Mouse (Mus musculus): ENCODE data around the gene Atp5s.
A peak's percentile ranks its signal among the peaks of the same experiment; 100 is the strongest.

The Atp5s gene

DNA sequence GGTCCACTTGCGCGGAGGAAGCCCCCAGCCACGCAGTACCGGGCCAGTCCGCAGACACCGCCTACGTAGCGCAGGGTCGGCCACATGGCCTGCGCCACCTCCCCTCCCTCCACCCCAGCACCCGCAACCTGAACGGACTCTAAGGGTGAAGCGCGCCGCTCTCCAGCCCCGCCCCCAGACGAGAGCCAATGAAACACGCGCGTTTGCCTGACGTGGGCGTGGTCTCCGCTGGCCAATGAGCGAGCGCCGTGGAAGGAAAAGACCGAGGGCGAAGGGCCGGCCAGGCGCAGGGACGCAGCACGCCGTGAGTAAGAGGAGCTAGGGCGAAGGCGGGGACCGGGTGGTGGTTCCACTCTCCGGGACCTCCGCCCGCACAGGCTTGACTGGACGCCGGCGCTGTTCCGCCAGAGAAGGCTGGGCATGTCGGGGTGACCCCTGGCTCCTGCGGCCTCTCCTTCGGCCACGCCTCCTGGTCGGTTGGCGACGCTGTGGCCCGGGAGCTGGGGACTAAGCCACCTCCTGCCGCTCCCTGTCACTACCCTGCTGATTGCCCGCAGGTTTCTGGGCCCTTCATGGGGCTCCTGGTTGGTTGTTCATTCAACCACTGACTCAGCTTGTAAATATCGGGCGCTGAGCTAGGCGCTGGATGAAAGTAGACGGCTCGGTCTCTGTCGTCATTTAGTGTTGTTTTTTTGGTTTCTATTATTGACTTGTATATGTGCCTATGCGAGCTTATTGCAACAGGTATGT, at the start of gene Atp5s, which contains the start of gene L2hgdh:
TSS of gene Atp5s (plus strand) at position 240 of the 750 bp plus-strand sequence.
TSS of gene L2hgdh (minus strand) at position 163 of the 750 bp plus-strand sequence.
- peak; percentile 83 for DNase-seq (ENCODE audit: low read depth, low spot score)

- no peak for DNase-seq (ENCODE audit: low read depth, low spot score)
Measured at GRCm38 (mm10) chr12:69676157-69676556, 48.6 kb upstream of the Atp5s start.

- no peak for DNase-seq (ENCODE audit: low read depth, low spot score)
Measured at GRCm38 (mm10) chr12:69680635-69681565, 43.9 kb upstream of the Atp5s start.

GRCm38 (mm10) chr12:69681566-69682061, 43.1 kb upstream of the Atp5s start, which contains the start of gene Sos2:
Gene Sos2 (minus strand): TSS chr12:69681852.
- no peak for DNase-seq (ENCODE audit: low read depth, low spot score)

- DNase-seq (ENCODE audit: low read depth, low spot score) = peak; percentile 67
Measured at GRCm38 (mm10) chr12:69682065-69682787, 42.5 kb upstream of the Atp5s start.

- DNase-seq (ENCODE audit: low read depth, low spot score) = no peak
Measured at GRCm38 (mm10) chr12:69682788-69683419, 41.8 kb upstream of the Atp5s start.

DNA sequence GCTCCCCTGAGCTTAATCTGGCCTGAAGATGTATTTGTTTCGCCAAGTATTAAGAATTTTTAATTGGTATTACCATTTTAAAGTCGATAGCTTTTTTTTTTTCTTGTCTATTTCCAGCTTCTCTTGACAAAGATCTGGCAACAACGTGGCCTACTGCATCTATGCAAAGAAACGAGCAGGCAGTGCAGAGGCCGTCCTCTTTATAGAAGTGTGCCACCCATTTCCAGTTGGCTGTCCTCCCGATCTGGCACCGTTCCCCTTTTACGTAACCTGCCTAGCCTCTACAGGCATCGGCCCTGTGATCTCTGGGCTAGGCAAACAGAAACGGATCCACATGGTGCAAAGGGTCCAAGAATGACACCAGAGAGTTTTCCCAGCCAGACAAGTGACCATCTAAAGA, 41.2 kb upstream of the Atp5s start:
- no peak for DNase-seq (ENCODE audit: low read depth, low spot score)

- DNase-seq (ENCODE audit: low read depth, low spot score) = no peak
Measured at GRCm38 (mm10) chr12:69688368-69688767, 36.4 kb upstream of the Atp5s start.

- no peak for DNase-seq (ENCODE audit: low read depth, low spot score)
Measured at GRCm38 (mm10) chr12:69689094-69689493, 35.7 kb upstream of the Atp5s start.

DNA sequence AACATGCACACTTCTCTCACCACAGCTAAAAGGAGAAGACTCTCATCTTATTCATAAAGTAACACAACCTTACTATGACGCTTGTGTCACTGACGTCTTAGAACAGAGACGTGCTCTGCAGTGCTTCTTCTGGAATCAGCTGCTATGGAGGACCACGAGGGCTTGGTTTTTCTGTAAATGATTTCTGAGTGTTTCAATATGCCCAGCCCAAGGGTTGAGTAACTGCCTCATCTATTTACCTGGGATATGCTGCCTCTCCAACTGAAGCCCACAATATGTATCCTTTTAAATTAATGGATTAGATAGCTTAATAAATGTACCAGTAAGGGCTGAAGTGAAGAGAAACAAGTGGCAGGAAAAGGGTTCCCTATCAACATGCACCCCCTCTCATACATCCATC, 34.0 kb upstream of the Atp5s start:
- DNase-seq (ENCODE audit: low read depth, low spot score) = no peak

DNA sequence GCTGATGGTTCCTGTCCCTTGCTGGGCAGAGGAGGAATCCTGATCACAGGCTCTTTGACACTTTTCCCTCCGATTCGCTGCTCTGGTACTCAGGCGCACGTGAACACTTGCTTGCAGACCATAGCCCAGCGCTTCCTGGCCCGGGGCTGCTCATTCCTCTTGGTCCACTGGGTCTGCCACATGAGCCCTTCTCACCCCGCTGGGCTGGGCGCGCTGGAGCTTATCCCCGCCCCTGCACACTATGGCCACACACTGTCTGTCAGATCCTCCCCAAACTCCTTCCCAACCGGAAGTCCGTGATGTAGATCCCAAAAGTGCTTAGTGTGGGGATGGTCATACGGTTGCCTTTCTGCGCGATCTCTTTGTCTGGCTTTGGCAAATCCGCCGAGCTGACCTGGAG, 31.3 kb upstream of the Atp5s start:
- no peak for DNase-seq (ENCODE audit: low read depth, low spot score)

GRCm38 (mm10) chr12:69696746-69697145, 28.0 kb upstream of the Atp5s start:
- no peak for DNase-seq (ENCODE audit: low read depth, low spot score)

- DNase-seq (ENCODE audit: low read depth, low spot score) = no peak
Measured at GRCm38 (mm10) chr12:69698352-69698751, 26.4 kb upstream of the Atp5s start.

- DNase-seq (ENCODE audit: low read depth, low spot score) = no peak
Measured at GRCm38 (mm10) chr12:69704799-69705458, 19.8 kb upstream of the Atp5s start.

DNA sequence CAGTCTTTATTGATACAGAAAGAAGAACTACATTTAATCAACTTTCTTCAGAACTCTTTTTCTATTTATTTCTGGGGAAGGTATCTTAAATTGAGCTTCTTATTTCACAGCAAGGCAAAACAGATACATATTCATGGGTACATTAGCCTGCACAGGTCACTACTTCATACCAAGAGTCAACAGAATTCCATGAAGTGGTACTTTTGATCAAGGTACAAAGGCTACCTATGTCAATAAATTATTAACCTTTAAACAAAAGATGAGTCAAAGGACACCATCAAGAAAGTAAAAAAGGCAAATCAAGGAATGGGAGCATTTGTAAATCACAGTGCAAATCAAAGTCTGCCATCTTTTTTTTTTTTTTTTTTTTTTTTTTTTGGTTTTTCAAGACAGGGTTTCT, 11.1 kb upstream of the Atp5s start:
- no peak for DNase-seq (ENCODE audit: low read depth, low spot score)

GRCm38 (mm10) chr12:69722857-69723256, 1.9 kb upstream of the Atp5s start:
- no peak for DNase-seq (ENCODE audit: low read depth, low spot score)

GRCm38 (mm10) chr12:69723376-69723775, 1.4 kb upstream of the Atp5s start:
- no peak for DNase-seq (ENCODE audit: low read depth, low spot score)

DNA sequence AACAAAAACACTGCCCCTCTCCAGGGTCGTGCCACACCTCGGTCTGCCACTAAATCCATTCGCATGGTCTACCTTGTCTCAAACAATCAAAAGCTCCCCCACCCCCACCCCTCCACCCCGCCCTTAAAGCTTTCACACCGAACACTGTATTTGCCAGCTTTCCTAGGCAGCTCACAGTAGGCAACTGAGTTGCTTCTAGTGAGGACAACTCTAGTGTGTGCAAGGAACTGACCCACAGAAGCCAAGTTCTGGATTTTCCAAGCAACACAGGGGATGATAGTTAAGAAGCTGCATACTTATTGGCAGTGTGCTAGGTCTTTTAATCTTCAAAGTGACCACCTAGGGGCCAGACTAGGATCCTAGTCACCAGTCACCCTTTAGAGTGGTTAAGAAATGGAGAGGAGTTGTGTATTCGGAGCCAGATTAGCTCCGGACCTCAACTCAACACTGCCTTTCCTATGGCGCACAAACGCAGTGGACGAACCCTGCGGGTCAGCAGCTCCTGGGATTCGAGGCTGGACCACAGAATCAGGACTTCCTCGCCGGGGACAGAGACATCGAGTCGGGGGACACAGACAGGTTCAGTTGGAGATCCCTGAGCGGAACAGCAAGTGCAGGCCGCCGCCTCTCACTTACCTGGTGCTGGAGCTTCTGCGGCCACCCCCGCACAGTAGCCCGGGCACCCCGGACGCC, 586 bp upstream of the Atp5s start:
- DNase-seq (ENCODE audit: low read depth, low spot score) = peak; percentile 9

GRCm38 (mm10) chr12:69729246-69729645, 4.5 kb downstream of the Atp5s start:
- DNase-seq (ENCODE audit: low read depth, low spot score) = no peak

- DNase-seq (ENCODE audit: low read depth, low spot score) = no peak
Measured at GRCm38 (mm10) chr12:69730306-69730705, 5.6 kb downstream of the Atp5s start.
